Mouse (Mus musculus) CH12.LX (cell line): ENCODE measurements at regions not wholly inside any gene's neighbourhood (a gene's known extent, or its start where the extent isn't known, plus 50 kb on each side); places are given as distances from the start of the nearest gene placed in this dataset.

Experiments used
- DNase-seq: peaks from one replicate; pipeline ENCODE4 v3.0.0-alpha.2; 2013; ENCODE audit errors: extremely low read depth
- H3K27ac ChIP-seq: 2 replicates; pipeline ENCODE4 v1.5.1; 2012; ENCODE audit warnings: low read depth, mild to moderate bottlenecking, control low read depth, moderate library complexity; ENCODE audit not compliant: insufficient read depth
- H3K27me3 ChIP-seq: replicated peaks from 2 replicates; pipeline ENCODE3; 2012; ENCODE audit warnings: inconsistent platforms
- H3K36me3 ChIP-seq, 2 experiments: replicated peaks in 1 of 2; 2 replicates each; pipeline versions ENCODE3 to v1.6.1; 2012; ENCODE audit warnings: inconsistent platforms in 1 of 2, low read length in 1 of 2, mild to moderate bottlenecking in 1 of 2, mixed read lengths in 1 of 2, moderate library complexity in 1 of 2; ENCODE audit not compliant: control insufficient read depth in 1 of 2, insufficient read depth in 1 of 2
- H3K4me1 ChIP-seq, 2 experiments: 2 replicates each; pipeline ENCODE4 v1.6.1; 2012; ENCODE audit warnings: inconsistent platforms in 1 of 2, moderate library complexity in 1 of 2; ENCODE audit not compliant: insufficient read depth in 2 of 2, control insufficient read depth in 1 of 2
- H3K4me2 ChIP-seq: 2 replicates; pipeline ENCODE4 v1.6.1; 2012; ENCODE audit warnings: low read depth, mild to moderate bottlenecking, control low read depth; ENCODE audit not compliant: poor library complexity, insufficient read depth, severe bottlenecking
- H3K4me3 ChIP-seq, 3 experiments: fragments of 150-350 bp in 1 of 3; sonication (generic) in 1 of 3; replicated peaks in 1 of 3; 2 replicates each; pipeline versions ENCODE3 to v1.5.1; 2011 to 2012; ENCODE audit warnings: low read depth in 2 of 3, low read length in 2 of 3, mild to moderate bottlenecking in 2 of 3, moderate library complexity in 2 of 3, control low read depth in 1 of 3, improper control_type of control experiment in 1 of 3, inconsistent platforms in 1 of 3, mixed read lengths in 1 of 3; ENCODE audit not compliant: poor library complexity in 1 of 3
- H3K79me2 ChIP-seq: replicated peaks from 2 replicates; pipeline ENCODE4 v1.6.1; 2012; ENCODE audit warnings: mild to moderate bottlenecking, moderate library complexity; ENCODE audit not compliant: control insufficient read depth, poor library complexity, insufficient read depth, severe bottlenecking; ENCODE audit errors: extremely low read depth
- H3K9ac ChIP-seq: 2 replicates; pipeline ENCODE4 v1.6.1; 2012; ENCODE audit warnings: low read depth, mild to moderate bottlenecking, control low read depth, moderate library complexity; ENCODE audit not compliant: insufficient read depth
- H3K9me3 ChIP-seq: replicated peaks from 2 replicates; pipeline ENCODE3; 2012; ENCODE audit warnings: low read length, inconsistent platforms, mixed read lengths
- BHLHE40 ChIP-seq: IDR thresholded peaks from 2 replicates; pipeline ENCODE4 v1.6.1; 2011; ENCODE audit warnings: mild to moderate bottlenecking, low read depth, low read length, improper control_type of control experiment
- CHD2 ChIP-seq: IDR thresholded peaks from 2 replicates; pipeline ENCODE4 v1.6.1; 2011; ENCODE audit warnings: low read length, improper control_type of control experiment
- CTCF ChIP-seq, 2 experiments: IDR thresholded peaks in 1 of 2; conservative IDR thresholded peaks in 1 of 2; 2 replicates each; pipeline ENCODE4 v1.5.1; 2011 to 2012; ENCODE audit warnings: low read depth in 2 of 2, low read length in 2 of 2, improper control_type of control experiment in 1 of 2, inconsistent platforms in 1 of 2, mild to moderate bottlenecking in 1 of 2, moderate library complexity in 1 of 2
- ELF1 ChIP-seq: IDR thresholded peaks from 2 replicates; pipeline ENCODE4 v1.6.1; 2014; ENCODE audit warnings: low read depth, mild to moderate bottlenecking, inconsistent platforms, low read length, improper control_type of control experiment
- EP300 ChIP-seq: IDR thresholded peaks from 2 replicates; pipeline ENCODE4 v1.6.1; 2011; ENCODE audit warnings: low read length, improper control_type of control experiment
- HCFC1 ChIP-seq: IDR thresholded peaks from 2 replicates; pipeline ENCODE4 v1.6.1; 2012; ENCODE audit warnings: low read depth, mild to moderate bottlenecking, inconsistent platforms, low read length, improper control_type of control experiment
- IRF4 ChIP-seq: IDR thresholded peaks from 2 replicates; pipeline ENCODE4 v1.6.1; 2014; ENCODE audit warnings: low read depth, mild to moderate bottlenecking, inconsistent platforms, low read length, improper control_type of control experiment
- JUN ChIP-seq: IDR thresholded peaks from 2 replicates; pipeline ENCODE4 v1.6.1; 2011; ENCODE audit warnings: low read depth, mild to moderate bottlenecking, low read length, improper control_type of control experiment, moderate library complexity; ENCODE audit not compliant: insufficient read depth
- JUND ChIP-seq: conservative IDR thresholded peaks from 2 replicates; pipeline ENCODE4 v1.6.1; 2011; ENCODE audit warnings: low read depth, low read length, improper control_type of control experiment
- KAT2A ChIP-seq: IDR thresholded peaks from 2 replicates; pipeline ENCODE4 v1.6.1; 2012; ENCODE audit warnings: low read length, improper control_type of control experiment, inconsistent platforms; ENCODE audit not compliant: insufficient replicate concordance
- MAX ChIP-seq: IDR thresholded peaks from 2 replicates; pipeline ENCODE4 v1.6.1; 2011; ENCODE audit warnings: low read length, improper control_type of control experiment
- MAZ ChIP-seq: IDR thresholded peaks from 2 replicates; pipeline ENCODE4 v1.6.1; 2012; ENCODE audit warnings: low read depth, mild to moderate bottlenecking, inconsistent platforms, low read length, improper control_type of control experiment, moderate library complexity
- MEF2A ChIP-seq: IDR thresholded peaks from 2 replicates; pipeline ENCODE4 v1.6.1; 2014; ENCODE audit warnings: low read depth, mild to moderate bottlenecking, inconsistent platforms, low read length, improper control_type of control experiment, borderline replicate concordance
- MYC ChIP-seq: IDR thresholded peaks from 2 replicates; pipeline ENCODE4 v1.6.1; 2011; ENCODE audit warnings: low read depth, mild to moderate bottlenecking, improper control_type of control experiment, low read length
- NELFE ChIP-seq: IDR thresholded peaks from 2 replicates; pipeline ENCODE4 v1.6.1; 2011; ENCODE audit warnings: low read depth, low read length, improper control_type of control experiment
- NRF1 ChIP-seq: IDR thresholded peaks from 2 replicates; pipeline ENCODE4 v1.6.1; 2014; ENCODE audit warnings: low read depth, mild to moderate bottlenecking, inconsistent platforms, low read length, improper control_type of control experiment, moderate library complexity
- POLR2A ChIP-seq: IDR thresholded peaks from 2 replicates; pipeline ENCODE4 v1.6.1; 2011; ENCODE audit warnings: low read depth, mild to moderate bottlenecking, improper control_type of control experiment, low read length
- RAD21 ChIP-seq: IDR thresholded peaks from 2 replicates; pipeline ENCODE4 v1.6.1; 2011; ENCODE audit warnings: low read depth, mild to moderate bottlenecking, low read length, improper control_type of control experiment, moderate library complexity
- RCOR1 ChIP-seq: conservative IDR thresholded peaks from 2 replicates; pipeline ENCODE4 v1.6.1; 2012; ENCODE audit warnings: low read depth, mild to moderate bottlenecking, inconsistent platforms, low read length, improper control_type of control experiment
- SMC3 ChIP-seq: IDR thresholded peaks from 2 replicates; pipeline ENCODE4 v1.6.1; 2011; ENCODE audit warnings: low read depth, low read length, improper control_type of control experiment
- TCF12 ChIP-seq: IDR thresholded peaks from 2 replicates; pipeline ENCODE4 v1.6.1; 2014; ENCODE audit warnings: low read depth, mild to moderate bottlenecking, inconsistent platforms, low read length, improper control_type of control experiment
- UBTF ChIP-seq: IDR thresholded peaks from 2 replicates; pipeline ENCODE4 v1.6.1; 2012; ENCODE audit warnings: low read depth, mild to moderate bottlenecking, inconsistent platforms, low read length, improper control_type of control experiment, moderate library complexity
- USF1 ChIP-seq: IDR thresholded peaks from 2 replicates; pipeline ENCODE4 v1.6.1; 2014; ENCODE audit warnings: low read depth, mild to moderate bottlenecking, inconsistent platforms, low read length, improper control_type of control experiment
- USF2 ChIP-seq: conservative IDR thresholded peaks from 2 replicates; pipeline ENCODE4 v1.6.1; 2011; ENCODE audit warnings: low read depth, low read length, improper control_type of control experiment
- dilution Hi-C: fragments of 300-500 bp; cut with MboI; formaldehyde crosslinking; loops from 2 replicates; pipeline ENCODE4 v1.14.3; 2020; ENCODE audit warnings: low sequenced_read_pairs; ENCODE audit not compliant: extremely low pct_unique_long_range_greater_than_20kb, extremely low pct_ligation_motif_present
- in situ Hi-C: fragments of 300-500 bp; cut with MboI; formaldehyde crosslinking; loops from 3 replicates; pipeline ENCODE4 v1.14.3; 2019; ENCODE audit warnings: low sequenced_read_pairs, low pct_ligation_motif_present, low pct_unique_long_range_greater_than_20kb, mixed read lengths

- Histone ChIP-seq H3K9me3 (no peaks in the 10 kb centered on the region), H3K4me3 (no peak overlapping the region), H3K4me1 (no peaks in the 10 kb centered on the region), H3K27ac (no peak overlapping the region), H3K27me3 (no peaks in the 10 kb centered on the region), H3K4me2 (no peak overlapping the region), H3K79me2 (no peaks in the 10 kb centered on the region), H3K36me3 (no peaks in the 10 kb centered on the region), H3K9ac (no peak overlapping the region)
- in situ Hi-C loops, result no loop called here
- no peak for DNase-seq
- TF ChIP-seq EP300 (no peak), NELFE (no peak), IRF4 (no peak), BHLHE40 (no peak), HCFC1 (no peak), MAX (no peak), CHD2 (no peak), SMC3 (no peak), MEF2A (no peak), CTCF (conservative IDR thresholded peaks at IDR 0.05 in 1 of 2, IDR thresholded peaks at IDR 0.05 in 1 of 2; ENCODE audit: low read depth in 2 of 2, low read length in 2 of 2) (no peak), NRF1 (no peak), POLR2A (no peak), JUN (no peak), KAT2A (no peak), UBTF (no peak), RCOR1 (no peak), TCF12 (no peak)
- dilution Hi-C loops, result no loop called here
These were observed 117.8 kb upstream of the 1700066M21Rik start for GRCm38 (mm10) chr1:57259626-57260025.

- Histone ChIP-seq H3K36me3 (no peaks in the 10 kb centered on the region), H3K4me2 (no peak overlapping the region), H3K9ac (no peak overlapping the region), H3K4me1 (no peaks in the 10 kb centered on the region), H3K27ac (no peak overlapping the region), H3K9me3 (no peaks in the 10 kb centered on the region), H3K79me2 (no peaks in the 10 kb centered on the region), H3K4me3 (no peak overlapping the region), H3K27me3 (no peaks in the 10 kb centered on the region)
- in situ Hi-C loops (no loop called here), dilution Hi-C loops (no loop called here)
- DNase-seq, result no peak
- no peak for TF ChIP-seq USF1
- TF ChIP-seq MAZ, result no peak
- TF ChIP-seq RAD21, result no peak
- no peak for TF ChIP-seq SMC3
- TF ChIP-seq MYC, result no peak
- no peak for TF ChIP-seq RCOR1
- no peak for TF ChIP-seq MEF2A
- TF ChIP-seq JUND, result no peak
- no peak for TF ChIP-seq CHD2
- no peak for TF ChIP-seq ELF1
- no peak for TF ChIP-seq USF2
These were observed 112.2 kb upstream of the 1700066M21Rik start for GRCm38 (mm10) chr1:57265012-57265760.
